Mouse (Mus musculus) kidney, postnatal 36 days (tissue): ENCODE data around the gene Prkab2.

Source experiments
- DNase-seq, 2 experiments: peaks; one replicate each; pipeline ENCODE4 v3.0.0; 2021 to 2022; ENCODE audit warnings: mixed read lengths in 2 of 2

The Prkab2 gene

DNA sequence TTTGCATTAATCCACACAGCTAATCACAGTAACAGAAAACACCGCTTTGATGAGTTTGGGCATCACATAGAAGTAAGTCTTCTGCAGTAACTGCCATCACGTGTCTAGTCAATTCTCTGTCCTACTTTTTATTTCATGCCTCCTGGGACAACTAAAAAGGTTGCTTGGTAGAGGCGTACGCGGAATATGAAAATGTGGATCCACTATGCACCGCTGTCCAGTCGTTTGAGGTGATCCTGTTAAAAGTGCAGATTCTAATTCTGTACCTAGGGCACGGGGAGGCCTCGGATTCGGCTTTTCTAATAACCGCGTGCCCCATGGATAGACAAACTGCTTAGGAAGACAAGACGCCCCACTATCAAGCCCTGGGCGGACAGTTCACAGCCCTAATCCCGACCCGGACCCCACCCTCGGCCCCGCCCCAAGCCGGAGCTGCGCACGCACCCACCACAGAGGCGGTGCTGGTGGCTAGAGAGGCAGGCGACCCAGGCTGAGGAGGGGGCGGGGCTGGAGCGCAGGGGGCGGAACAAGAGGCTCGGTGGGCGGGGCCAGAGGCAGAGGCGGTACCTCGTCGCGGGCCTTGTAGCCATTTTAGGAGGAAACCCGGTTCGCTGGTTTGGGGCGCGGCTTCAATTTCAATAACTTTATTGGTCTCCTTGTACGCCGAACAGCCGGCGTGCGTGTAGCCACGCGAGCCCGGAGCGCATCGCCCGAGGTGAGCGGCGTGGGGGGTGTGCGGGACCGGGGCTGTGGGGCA is at the start of gene Prkab2:
TSS of gene Prkab2 (plus strand) at position 539 of the 757 bp plus-strand sequence.
- DNase-seq: peak; percentile 99 to 100

DNA sequence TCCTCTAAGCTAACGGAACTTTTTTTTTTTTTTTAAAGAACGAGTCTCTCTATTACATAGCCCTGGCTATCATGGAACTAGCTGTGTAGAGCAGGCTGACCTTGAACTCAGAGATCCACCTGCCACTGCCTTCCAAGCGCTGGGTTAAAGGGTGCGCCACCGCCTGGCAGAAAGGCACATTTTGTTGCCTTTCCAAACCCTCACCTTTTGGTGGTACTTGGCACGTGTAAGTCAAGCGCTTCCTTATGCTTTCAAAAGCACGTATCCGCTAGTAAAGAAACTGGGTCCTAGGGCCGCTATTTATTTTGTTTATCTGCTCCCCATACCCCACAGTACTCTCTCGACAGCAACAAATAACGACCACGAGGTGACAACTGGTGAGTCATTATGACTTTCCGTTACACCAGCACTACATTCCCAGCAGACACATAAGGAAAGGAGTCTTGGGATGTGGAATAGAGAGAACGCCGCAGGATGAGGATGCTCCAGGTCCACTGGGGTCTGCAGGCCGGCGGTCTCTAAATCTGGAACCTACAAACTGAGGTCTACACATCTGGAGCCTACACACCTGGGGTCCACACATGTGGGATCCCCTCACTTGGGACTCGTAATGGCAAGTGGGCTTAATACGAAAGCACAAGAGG is 48.7 kb upstream of the Prkab2 start:
- peak; percentile 43 to 71 for DNase-seq

DNA sequence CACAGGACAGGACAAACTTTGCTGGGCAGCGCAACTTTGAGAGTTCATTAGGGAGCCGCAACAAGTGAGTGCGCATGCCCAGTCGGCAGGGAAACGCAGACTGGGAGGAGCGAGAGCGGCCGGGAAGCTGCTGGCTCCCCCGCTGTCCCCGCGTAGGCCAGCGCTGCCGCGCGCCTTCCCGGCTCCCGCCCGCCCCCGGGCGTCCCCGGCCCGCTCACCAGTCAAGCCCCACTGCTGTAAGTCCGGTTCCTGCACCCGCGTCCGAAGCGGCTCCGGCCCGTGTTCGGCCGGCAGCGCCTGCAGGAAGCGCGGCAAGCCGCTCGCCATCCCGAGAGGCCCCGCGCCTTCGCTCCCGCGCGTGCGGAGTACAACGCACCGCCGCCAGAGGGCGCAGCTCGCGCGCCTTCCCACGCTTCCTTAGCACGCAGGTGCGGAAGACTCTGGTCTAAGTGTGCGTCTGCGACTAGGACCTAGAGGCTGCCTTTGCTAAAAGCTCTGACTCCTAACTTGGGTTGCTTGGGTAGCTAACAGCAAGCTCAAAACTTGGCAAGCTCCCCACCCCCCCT is 48.1 kb upstream of the Prkab2 start, which contains the start of gene Chd1l:
TSS of gene Chd1l (minus strand) at position 359 of the 566 bp plus-strand sequence.
- DNase-seq: peak; percentile 90 to 96

DNA sequence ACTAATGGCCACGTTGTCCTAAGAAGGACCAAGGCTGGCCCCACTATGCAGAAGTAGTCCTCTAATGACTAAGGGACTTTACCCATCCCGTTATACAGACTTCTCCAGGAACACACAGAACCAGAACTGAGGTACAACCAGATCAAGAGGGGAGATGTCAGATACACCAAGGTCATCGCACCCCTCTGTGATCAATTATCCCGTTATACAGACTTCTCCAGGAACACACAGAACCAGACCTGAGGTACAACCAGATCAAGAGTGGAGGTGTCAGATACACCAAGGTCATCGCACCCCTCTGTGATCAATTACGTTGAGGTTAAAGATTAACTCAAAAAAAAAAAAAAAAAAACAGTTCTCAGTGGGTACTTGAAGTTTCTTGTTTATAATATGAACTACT is 47.0 kb upstream of the Prkab2 start:
- no peak for DNase-seq

DNA sequence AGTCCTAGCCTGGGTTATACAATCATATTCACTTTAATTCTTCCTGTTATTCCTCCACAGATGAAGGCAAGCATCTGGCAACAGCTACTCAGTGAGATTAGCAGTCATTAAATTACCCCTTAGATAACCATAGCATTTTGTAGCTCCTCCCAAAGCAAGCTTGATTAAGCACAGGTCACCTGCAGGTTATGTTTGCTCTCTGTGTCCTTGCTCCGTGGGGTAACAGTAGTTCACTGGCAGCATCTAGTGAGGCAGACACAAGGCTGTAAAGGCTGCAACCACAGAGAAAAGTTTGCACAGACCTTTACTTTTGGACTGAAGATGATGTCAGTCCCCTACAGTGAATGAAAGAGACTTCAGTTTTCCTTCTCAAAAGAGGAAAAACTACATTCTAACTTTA is 42.8 kb upstream of the Prkab2 start:
- DNase-seq: no peak

DNA sequence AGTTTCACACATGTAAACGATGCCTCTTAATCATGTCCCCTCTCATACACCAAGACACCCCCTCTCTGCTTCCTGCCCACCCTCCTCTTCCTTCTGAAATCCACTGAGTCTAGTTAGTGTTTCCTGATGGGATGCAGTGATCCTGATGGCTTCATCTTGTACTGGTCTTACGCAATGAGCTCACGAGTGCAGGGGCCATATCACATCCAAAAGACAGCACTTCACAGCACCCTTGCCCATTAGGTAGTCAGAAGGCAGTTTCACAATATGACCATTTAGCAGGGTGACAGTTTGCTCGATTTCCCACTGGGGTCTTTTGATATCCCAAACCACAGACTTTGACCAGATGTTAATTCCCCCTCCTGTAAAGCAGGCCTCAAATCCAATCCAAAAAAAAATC is 42.1 kb upstream of the Prkab2 start:
- DNase-seq: no peak

DNA sequence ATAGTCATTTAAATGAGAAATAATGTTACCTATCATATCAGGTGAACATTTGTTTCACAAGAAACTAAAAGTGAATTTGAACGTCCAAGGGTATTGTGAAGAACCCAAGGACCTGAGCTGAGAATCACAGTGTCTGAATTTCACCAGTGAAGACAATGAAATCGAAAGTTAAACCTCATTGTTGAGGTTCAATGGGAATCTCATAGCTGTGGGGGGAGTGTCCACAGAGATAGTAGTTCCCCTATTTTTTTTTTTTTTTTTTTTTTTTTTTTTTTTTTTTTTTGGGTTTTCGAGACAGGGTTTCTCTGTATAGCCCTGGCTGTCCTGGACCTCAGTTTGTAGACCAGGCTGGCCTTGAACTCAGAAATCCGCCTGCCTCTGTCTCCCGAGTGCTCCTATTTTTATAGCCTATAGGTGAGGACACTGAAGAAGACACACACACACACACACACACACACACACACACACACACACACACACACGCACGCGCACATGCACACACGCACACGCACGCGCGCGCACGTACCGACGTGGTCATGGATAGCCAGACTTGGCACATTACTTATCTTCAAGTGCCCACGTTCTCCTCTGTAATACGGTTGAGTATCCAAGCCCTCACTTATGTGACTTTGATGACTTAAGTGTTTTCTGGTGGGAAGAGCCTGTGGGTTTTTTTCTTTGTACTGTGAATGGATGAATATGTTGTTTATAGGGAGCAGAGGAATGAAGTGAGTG is 40.7 kb upstream of the Prkab2 start:
- DNase-seq: no peak

DNA sequence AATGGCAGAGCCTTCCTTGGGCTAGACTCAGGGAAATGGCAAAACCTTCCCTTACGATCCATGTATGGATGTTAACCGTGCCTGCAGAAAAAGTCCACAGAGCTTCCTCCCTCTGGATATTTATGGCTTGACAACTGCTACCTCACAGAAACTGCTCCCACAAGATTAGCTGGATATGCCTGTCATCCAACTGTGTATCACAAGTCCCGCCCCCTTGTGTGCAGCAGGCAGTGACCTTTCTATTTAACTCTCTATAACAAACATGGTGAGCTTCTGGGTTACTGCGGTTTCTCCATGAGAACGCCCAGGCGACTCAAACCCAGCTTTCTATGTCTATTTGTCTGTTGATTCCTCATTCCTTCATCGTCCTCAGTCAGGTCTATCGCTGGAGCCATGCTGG is 40.1 kb upstream of the Prkab2 start:
- DNase-seq: no peak

DNA sequence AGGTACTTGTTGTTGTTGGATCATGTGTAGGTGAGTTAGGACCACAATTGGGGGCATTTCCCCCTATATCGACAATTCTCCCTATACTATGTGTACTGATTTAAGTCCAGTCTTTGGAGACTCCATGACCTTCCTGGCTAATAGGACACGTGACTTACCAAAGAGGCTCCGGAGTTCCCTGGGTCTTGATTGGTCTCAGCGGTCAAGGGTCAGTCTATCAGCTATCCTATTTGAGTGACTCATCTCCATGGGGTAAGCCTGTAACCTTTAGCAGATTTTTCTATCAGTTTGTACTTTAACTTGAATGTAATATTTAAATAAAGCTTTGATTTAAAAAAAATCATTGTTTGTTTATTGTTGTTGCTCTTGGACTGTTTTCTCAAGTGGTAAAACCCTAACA is 37.3 kb upstream of the Prkab2 start:
- DNase-seq: no peak

DNA sequence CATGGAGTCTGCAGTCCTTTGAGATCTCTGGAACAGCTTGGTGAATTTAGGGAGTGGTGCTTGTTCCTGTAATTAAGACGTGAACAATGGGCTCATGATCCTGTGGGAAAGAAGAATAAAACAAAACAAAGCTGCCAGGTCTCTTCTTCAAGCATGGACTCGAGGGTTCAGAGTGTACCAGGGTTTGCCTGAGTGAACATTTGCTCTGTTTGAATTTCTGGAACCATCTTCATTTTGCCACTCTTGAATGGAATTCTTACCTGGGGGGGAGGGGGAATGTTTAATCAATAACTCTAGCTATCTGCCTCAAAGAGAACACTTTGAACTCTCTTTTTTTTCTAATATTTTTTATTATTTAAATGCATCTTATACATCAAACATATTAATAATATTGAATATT is 33.4 kb upstream of the Prkab2 start:
- peak; percentile 50 for DNase-seq

DNA sequence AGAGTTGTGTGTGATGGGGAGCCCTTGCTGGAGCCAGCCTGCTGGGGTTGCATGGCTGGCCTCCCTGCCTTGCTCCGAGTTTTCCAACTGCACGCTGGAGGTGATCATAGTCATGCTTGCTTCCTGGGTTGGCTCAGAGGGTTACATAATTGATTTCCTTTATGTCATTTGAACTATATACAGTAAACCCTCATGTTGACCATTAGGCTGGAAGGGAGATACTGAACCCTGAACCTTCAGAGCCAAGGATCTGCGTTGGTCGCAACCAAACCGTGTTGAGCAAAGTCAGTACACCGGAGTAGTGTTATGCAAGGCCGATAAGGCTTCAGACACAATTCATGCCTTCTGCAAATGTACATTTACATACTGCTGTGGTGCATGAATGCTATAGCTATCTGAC is 30.1 kb upstream of the Prkab2 start:
- peak; percentile 17 to 33 for DNase-seq

DNA sequence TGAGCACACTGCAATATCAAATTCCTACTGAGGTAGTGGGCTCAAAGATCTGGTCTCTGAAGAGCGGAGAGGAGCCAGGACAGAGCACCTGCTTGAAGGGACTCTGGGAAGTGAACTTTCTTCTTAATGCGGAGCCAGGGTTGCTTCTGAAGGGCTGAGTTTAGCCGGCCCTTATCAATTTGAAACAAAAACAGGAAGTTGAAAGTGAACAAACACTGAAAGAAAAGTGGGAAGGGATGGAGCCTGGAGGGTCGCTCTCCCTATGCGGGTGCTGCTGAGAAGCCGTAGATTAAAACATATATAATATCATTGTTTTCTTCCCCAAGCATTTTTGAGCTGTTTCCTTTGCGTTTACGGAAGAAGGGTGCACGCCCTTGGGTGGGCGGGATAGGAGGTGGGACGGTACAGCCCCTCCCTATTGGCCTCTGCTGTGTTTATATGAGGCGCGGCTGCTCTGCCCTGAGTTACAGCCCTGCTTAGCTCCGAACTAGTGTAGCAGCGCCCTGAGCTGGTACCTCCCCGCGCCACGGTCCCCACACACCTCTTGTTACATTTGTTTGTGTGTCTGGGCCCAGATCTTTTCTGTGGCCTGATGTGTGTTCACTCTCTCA is 29.5 kb upstream of the Prkab2 start, which contains the start of gene Fmo5:
TSS of gene Fmo5 (plus strand) at position 414 of the 611 bp plus-strand sequence.
- DNase-seq: peak; percentile 79 to 87

DNA sequence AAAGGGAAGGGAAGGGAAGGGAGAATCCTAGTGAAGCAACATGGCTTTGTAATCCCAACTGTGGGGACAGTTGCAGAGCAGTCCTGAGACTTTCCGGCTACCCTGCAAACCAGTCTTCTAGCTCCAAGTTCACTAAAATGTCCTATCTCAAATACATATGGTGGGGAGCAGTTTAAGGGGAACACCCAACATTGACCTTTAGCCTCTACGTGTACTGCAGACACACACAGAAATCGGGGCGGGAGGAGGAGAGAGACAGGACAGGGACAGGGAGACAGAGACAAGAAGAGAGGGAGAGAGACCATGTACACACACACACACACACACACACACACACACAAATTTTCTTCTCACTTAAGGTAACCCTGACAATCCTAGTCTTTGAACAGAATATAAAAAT is 28.1 kb upstream of the Prkab2 start:
- peak in 1 of 2 experiments; percentile 23 for DNase-seq

DNA sequence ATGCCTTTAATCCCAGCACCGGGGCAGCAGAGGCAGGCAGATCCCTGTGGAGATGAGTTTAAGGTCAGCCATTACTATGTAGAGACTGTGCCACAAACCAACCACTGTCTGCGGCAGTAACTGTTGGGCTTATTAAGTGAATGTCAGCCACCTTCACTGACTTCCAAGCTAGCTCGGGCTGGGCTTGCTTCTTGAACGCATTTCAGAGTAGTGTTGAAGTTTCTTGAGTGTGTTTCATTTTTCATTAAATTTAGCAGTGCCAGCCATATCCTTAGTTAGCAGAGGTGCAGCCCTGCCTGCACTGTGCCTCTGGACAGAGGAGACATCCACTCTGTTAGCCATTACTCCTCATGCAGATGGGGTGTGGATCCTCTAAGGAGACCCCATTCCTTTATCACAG is 27.2 kb upstream of the Prkab2 start:
- no peak for DNase-seq

DNA sequence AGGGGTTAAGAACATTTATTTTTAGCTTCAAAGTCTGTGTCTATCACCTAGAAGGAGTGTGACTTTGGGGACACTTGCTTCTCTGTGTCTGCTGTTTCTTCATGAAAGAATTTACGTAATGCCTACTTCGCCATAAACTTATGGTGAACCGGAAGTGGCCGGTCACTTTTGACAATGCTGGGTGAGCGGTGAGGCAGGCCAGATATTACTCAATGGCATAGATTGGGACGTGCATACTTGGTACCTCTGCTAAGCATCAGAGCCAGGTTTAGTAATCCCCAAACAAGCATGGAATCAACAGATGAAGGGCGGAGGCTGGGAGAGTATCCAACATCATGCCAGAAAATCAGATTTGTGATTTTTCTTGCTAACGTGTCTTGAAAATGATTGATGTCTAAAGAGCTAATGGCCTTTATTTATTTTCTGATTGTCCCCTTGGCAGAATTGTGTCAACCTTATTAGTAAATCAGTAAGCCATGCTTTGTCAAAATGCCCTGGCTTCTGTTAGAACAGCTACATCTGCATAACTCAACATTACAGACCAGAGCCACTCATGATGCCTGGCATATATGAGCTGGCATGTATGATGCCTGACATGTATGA is 26.6 kb upstream of the Prkab2 start:
- no peak for DNase-seq

DNA sequence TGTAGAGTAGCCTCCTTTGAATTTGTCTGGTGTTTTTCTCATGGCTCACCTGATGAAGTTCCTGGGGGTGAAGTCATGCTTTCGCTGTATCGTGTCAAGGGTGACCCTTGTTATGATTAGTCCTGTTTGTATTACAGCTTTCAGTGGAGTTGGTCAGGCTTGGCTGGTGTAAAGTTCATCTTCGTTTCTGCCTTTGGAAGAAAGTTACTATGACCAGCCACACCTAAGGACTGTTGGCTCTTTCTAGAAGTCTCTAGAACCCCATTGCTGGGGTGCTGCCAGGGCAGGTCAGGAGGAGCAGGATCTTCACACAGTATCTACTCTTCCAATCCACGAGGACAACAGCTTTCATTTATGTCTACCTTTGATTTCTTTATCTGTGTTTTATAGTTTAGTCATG is 24.5 kb upstream of the Prkab2 start:
- DNase-seq: peak in 1 of 2 experiments; percentile 53

DNA sequence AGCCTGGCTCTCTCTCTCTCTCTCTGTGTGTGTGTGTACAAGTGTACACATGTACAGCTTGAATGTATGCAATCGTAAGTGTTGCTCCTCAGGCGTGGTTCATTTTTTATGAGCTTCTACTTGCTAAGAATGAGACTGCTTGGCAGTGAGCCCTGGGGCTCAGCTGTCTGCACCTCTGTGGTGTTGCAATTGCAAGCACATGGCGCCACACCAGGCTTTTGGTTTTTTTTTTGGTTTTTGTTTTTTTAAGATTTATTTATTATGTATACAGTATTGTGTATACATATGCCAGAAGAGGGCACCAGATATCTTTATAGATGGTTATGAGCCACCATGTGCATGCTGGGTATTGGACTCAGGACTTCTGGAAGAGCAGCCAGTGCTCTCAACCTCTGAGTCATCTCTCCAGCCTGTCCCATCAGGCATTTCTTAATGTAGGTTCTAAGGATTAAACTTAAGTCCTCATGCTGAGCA is 23.7 kb upstream of the Prkab2 start:
- DNase-seq: peak; percentile 13 to 58

DNA sequence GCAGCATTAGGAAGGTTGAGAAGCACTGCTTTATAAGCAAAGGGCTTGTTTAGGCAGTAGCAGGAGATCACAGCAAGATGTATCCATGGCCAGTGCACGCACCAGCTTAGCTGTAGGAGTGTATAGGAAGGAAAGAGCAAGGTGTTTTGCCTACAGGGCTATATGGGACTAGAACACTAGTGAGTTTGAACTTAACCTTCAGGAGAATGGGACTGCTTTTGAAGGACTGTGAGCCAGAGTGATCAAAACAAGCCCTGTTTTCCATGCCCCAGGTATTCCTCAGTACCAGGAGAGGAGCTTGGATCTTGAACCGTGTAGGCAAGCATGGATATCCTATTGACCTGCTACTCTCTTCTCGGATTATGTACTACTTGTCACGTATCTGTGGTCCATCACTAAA is 16.6 kb upstream of the Prkab2 start:
- no peak for DNase-seq

DNA sequence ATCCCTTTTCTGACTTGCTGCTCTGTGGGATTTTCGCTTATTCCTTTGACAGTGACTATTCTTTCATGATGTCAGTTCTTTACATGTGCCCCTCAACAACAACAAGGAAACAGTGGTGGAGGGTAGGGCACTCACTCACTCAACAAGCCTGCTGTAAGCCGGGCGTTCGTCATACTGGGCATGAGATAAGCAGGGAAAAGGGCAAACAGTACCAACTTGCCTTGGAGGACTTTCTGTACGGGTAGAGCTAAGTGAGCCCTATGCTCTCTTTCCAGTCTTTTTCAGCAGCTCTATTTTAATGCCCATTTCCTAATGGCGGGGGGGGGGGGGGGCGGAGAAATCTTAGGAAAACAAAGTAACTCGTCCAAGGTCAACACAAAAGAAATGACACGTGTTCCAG is 16.0 kb upstream of the Prkab2 start:
- no peak for DNase-seq

DNA sequence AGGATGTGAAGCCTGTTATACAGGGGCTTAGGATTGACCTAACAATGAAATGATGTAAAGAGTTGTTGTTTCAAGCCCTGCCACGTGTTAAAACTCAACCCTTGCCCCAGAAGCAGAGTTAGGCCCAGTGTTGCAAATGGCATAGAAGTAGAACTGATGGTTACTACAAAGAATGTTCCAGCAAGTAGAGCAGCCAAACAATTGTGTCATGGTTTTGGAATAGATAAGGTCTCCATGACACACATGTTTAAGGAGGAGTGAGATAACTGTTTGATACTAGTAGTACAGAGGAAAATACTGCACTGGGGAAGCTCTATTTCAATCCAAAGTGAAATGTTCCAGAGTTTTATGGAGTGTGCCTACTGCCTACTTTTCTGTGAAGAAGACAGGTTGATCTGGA is 9.5 kb upstream of the Prkab2 start:
- no peak for DNase-seq

DNA sequence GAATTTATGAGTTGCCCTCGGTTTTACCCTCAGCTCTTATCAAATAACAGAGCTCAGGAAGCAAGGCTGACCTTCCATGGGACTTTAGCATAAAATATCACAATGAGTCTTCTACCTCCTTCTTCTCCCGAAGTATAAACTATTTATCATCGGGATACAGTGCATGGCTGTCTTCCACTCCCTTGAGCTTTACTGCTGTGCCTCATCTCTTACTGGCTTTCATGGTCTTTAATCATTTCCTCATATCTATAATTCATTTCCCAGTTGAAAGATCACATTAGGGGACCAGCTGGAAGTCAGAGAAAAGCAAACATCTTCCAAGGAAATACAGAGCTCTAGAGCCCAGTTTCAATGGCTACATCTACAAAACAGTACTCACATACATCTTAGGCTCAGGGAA is 9.0 kb upstream of the Prkab2 start:
- no peak for DNase-seq

DNA sequence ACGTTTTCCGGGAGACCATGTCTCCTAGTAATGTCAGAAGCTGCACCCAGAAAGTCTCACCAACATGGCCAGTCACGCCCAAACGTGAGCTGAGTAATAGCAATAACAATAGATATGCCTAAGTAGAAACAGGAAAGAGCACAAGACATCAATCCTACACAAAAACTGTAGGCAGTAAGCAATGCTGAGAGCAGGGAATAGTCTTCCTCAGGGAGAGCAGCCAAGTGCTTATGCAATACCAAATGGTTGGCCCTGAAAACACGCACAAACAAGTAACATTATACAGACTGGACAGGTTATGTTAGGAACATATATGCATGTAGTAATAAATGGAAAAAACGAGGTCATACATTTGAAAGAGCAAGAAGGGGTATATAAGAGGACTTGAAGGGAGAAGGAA is 8.5 kb upstream of the Prkab2 start:
- DNase-seq: no peak
